Mouse (Mus musculus) forebrain, embryonic 10.5 days (tissue): ENCODE data around the gene Atp6v0a4. TPM values are rescaled to one million over a fixed set of nuclear protein-coding genes. Genes with fewer than 3 reads are reported as not detected.

Experiments
- DNase-seq: peaks from one replicate; pipeline ENCODE4 v3.0.0-alpha.2; 2017; ENCODE audit warnings: low spot score; ENCODE audit errors: extremely low spot score
- H3K27ac ChIP-seq: fragments of 300-500 bp; sonication (generic); 2 replicates; pipeline ENCODE4 v1.5.1; 2016; ENCODE audit warnings: mild to moderate bottlenecking
- H3K27me3 ChIP-seq: fragments of 300-500 bp; sonication (generic); 2 replicates; pipeline ENCODE4 v1.6.1; 2016; ENCODE audit warnings: mild to moderate bottlenecking; ENCODE audit not compliant: poor library complexity, severe bottlenecking
- H3K36me3 ChIP-seq: fragments of 300-500 bp; sonication (generic); replicated peaks from 2 replicates; pipeline ENCODE4 v1.6.1; 2016; ENCODE audit warnings: mild to moderate bottlenecking, moderate library complexity
- H3K4me1 ChIP-seq: fragments of 300-500 bp; sonication (generic); 2 replicates; pipeline ENCODE4 v1.6.1; 2016
- H3K4me3 ChIP-seq: fragments of 300-500 bp; sonication (generic); 2 replicates; pipeline ENCODE4 v1.5.1; 2016; ENCODE audit warnings: mild to moderate bottlenecking, moderate library complexity
- H3K9me3 ChIP-seq: fragments of 300-500 bp; sonication (generic); 2 replicates; pipeline ENCODE4 v1.6.1; 2016; ENCODE audit warnings: mild to moderate bottlenecking, moderate library complexity
- WGBS: fragments of 180-500 bp; shearing (Covaris S2); methylation state at CpG from one replicate; pipeline ENCODE4 v1.1.7; 2016; 5-methylcytosine and 5-hydroxymethylcytosine counted together
- polyA plus RNA-seq: library from polyadenylated mRNA; unstranded; fragments of >200 nt; fragmentation: Nextera tagmentation; extraction: Ambion mirVana; gene quantifications from 2 replicates; pipeline ENCODE4 v1.2.1, GENCODE M21; 2016

Atp6v0a4 gene
- polyA plus RNA-seq, 1 experiment from 2014 or later, result not detected

DNA sequence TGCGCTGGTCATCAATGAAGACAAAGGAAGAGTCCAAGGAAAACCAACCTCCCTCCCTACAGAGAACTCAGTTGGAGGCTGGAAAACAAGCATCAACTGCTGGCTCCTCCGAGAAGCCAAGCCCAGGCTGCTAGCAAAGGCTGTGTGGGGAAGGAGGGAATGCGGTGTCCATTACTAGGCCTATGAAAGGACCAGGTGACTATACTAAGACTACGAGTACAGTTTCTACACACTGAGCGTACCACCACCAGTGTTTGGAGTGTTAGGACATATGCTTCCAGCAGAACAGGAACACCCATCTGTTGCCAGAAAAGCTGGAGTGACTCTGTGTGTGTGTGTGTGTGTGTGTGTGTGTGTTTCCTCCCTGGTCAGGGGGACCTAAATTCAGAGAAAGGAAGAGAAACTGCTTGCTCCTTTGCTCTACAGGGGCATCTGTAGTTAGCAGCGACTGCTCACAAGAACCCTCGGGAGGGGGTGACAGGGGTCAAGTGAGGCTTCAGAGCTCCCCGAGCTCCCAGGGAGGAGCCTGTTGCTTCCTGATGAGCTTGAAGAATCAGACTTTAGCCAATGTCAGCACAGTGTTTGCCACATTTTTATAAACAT, 21.2 kb upstream of the Atp6v0a4 start:
- 63% methylated on average over 8 of the region's 8 CpGs for WGBS
- no peak overlapping the region for H3K27ac ChIP-seq

DNA sequence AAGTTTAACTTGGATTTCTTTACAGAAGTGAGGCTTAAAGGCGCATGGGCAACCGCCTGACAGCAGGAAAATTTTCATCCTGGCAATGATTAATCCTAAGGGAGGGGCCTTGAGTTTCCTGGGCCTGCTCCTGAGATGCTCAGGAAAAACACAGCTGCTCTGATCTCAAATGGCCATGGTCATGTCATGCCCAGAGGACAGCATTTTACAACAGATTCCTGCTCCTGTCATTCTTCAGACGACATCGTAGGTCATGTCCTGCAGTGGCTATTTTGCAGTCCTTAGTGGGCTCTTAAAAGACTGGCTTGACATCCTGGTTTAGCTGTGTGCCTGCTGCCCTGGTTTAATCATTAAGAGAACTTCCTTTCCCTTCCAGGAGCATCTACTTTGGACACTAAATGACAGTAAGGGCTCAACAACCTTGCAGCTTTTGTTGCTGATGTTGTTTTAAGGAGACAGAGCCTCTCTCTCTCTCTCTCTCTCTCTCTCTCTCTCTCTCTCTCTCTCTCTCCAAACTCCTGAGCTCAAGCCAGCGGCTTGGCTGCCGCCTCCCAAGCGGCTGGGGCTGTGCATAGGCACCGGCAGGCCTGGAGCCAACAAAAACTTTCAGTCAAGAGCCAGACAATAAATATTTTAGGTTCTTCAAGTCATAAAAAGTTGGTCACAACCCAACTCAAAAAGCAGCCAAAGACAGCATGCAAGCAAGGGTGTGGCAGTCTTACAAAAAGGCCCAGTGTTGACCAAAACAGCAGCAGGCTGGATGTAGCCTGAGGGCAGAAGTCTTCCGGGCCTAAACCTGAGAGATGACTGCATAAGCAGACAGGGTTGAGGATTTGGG, 20.0 kb upstream of the Atp6v0a4 start:
- Histone ChIP-seq H3K27ac (no peak overlapping the region), H3K9me3 (no peaks in the 10 kb centered on the region), H3K27me3 (no peaks in the 10 kb centered on the region), H3K36me3 (peaks cover 74% of the 10 kb centered on the region), H3K4me3 (no peak overlapping the region), H3K4me1 (peaks cover under 1% of the 10 kb centered on the region; the same call in 1 of the 2 replicates)
- DNase-seq, result no peak
- WGBS, result 78% methylated on average over 9 of the region's 9 CpGs

More for the DNA sequence above, 21.2 kb upstream of the Atp6v0a4 start:
- Histone ChIP-seq H3K4me3 (no peak overlapping the region), H3K9me3 (no peaks in the 10 kb centered on the region), H3K27me3 (no peaks in the 10 kb centered on the region), H3K4me1 (peaks cover 10% of the 10 kb centered on the region; the same call in 1 of the 2 replicates), H3K36me3 (peaks cover 71% of the 10 kb centered on the region)
- no peak for DNase-seq

DNA sequence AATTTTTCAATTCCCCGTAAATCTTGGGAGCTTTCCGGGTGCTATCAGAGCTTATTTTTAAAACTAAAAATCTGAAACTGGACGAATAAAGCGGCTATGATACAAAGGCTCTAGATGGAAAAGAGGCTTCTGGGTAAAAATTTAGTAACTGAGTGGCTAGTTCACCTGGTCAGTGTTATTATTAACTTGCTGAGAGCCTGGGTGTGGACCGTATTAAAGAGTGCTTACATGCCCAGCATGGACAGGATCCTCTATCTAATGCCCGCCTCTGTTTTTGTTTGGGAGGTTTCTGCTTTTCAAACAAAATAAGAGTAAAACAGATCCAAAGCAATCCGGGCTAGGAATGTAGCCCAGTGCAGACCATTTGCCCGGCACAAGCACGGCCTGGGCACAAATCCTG, 16.0 kb upstream of the Atp6v0a4 start:
- Histone ChIP-seq H3K27me3 (no peaks in the 10 kb centered on the region), H3K36me3 (peaks cover 67% of the 10 kb centered on the region)
- DNase-seq, result no peak

DNA sequence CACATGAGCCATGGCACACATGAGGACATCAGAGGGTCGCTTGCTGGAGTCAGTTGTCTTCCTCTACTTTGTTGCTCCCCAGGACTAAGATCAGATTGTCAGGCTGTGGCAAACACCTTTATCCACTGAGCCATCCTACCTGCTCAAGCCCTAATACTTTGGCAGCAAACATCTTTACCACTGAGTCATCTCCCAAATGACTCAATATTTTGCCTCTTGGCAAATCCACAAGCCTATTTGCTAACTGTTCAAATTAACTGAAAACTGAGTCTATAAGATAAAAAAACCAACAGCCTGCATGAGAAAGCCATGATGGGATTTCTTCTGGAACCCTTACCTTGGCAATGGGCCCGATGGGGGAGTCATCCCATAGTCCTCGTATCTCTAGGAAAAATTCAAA, 14.7 kb upstream of the Atp6v0a4 start:
- Histone ChIP-seq H3K9me3 (no peaks in the 10 kb centered on the region), H3K4me1 (no peaks in the 10 kb centered on the region), H3K36me3 (peaks cover 68% of the 10 kb centered on the region), H3K4me3 (no peak overlapping the region), H3K27ac (no peak overlapping the region), H3K27me3 (no peaks in the 10 kb centered on the region)
- WGBS, result 88% methylated on average over 3 of the region's 3 CpGs
- DNase-seq, result no peak

More for the DNA sequence above, 16.0 kb upstream of the Atp6v0a4 start:
- Histone ChIP-seq H3K9me3 (no peaks in the 10 kb centered on the region), H3K27ac (no peak overlapping the region), H3K4me3 (no peak overlapping the region), H3K4me1 (no peaks in the 10 kb centered on the region; the same call in 1 of the 2 replicates)
- 93% methylated on average over 9 of the region's 9 CpGs for WGBS

DNA sequence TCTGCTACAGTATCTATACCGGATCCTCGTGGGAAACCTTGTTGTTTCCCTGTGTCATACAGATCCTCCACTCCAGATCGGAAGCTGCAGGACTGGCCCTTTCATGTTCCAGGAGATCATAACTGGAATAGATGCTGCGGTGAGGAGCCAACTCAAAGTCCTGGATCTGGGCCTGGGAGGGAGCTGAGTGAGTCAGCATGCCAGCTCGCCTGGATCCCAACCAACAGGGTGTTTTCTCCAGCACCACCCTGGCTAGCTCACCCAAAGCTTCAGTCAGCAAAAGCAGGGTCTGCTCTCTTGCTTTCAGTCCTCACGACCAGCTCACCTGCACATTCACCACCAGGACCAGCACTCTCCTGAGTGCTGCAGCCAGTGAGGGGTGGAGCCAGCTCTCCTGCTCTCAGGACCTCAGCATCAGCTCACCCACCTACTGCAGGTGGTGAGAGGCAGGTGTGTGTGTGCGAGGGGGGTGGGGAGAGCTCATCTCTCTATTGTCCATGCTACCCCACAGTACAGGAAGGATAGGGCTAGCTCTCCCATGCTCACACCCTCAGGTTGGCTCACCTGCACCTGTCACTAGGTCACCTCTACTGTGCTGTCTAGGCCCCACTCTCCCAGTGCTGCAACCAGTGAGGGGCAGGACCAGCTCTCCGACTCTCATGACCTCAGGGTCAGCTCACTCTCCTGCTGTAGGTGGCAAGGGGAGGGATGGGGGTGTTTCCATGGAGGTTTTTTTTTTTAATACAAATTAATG, 10.6 kb upstream of the Atp6v0a4 start:
- H3K27ac ChIP-seq, result no peak overlapping the region
- H3K27me3 ChIP-seq, result no peaks in the 10 kb centered on the region
- no peak for DNase-seq
- H3K36me3 ChIP-seq, result peaks cover 67% of the 10 kb centered on the region
- H3K9me3 ChIP-seq, result no peaks in the 10 kb centered on the region
- no peaks in the 10 kb centered on the region for H3K4me1 ChIP-seq
- no peak overlapping the region for H3K4me3 ChIP-seq
- 86% methylated on average over 8 of the region's 8 CpGs for WGBS

DNA sequence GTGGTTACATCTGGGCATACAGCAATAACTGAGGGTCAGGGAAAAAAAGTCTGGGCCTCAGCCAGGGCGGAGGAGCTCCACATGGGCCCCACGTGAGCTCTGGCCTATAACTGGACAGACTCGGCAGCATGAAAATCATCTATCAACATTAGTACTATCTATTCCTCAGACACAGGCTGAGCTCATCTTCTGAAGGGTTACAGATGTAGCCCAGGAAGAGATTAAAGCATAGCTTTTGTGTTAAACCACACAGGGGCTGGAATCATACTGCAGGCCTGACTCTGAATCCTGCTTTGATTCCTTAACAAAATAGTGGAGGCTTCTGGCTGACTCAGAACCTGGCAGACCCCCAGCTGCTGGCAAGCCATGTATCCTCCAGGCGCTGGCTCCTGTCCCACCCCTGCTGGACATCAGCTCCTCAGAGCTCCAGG, 7.4 kb upstream of the Atp6v0a4 start:
- H3K4me1 ChIP-seq, result no peaks in the 10 kb centered on the region
- H3K27ac ChIP-seq, result no peak overlapping the region
- H3K36me3 ChIP-seq, result peaks cover 74% of the 10 kb centered on the region
- no peak overlapping the region for H3K4me3 ChIP-seq
- H3K9me3 ChIP-seq, result no peaks in the 10 kb centered on the region
- H3K27me3 ChIP-seq, result no peaks in the 10 kb centered on the region
- WGBS, result 95% methylated on average over 4 of the region's 4 CpGs
- DNase-seq, result no peak

DNA sequence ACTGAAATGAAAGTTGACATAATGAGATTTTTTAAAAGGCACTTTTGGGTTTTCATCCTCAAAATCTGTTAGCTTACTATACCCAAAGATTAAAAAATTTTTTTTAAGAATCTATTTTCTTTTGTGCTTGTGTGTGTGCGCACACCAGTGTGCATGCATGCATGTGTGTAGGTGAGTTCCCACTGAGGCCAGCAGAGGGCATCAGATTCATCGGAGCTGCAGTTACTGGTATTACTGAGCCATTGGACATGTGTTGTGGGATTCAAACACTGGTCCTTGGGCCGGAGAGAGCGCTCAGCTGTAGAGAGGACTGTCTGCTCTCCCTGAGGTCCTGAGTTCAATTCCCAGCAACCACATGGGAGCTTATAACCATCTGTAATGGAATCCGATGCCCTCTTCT, 5.5 kb upstream of the Atp6v0a4 start:
- peaks cover 74% of the 10 kb centered on the region for H3K36me3 ChIP-seq
- WGBS, result 97% methylated on average over 5 of the region's 5 CpGs
- DNase-seq, result no peak

DNA sequence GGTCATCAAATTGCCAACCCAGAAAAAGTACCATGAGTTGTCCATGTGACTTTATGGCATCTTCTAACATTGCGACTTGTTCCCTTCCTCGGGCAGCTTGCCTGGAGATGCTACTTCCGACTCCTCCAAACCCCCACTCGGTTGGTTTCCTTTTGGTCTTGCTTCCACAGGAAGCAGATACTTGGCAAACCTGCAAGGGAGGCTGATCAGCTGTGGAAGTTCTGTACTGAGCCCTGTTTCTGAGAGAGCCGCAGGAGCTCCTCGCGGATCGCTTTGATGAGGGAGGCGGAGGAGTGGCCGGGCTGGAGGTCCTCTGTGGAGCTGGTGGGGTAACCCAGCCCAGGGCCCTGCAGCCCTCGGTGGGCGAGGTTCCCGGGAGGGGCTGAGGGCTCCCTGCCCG, 3.7 kb upstream of the Atp6v0a4 start:
- Histone ChIP-seq H3K36me3 (peaks cover 75% of the 10 kb centered on the region), H3K9me3 (no peaks in the 10 kb centered on the region), H3K4me1 (peaks cover 6% of the 10 kb centered on the region; the same call in 1 of the 2 replicates), H3K27me3 (no peaks in the 10 kb centered on the region), H3K27ac (no peak overlapping the region), H3K4me3 (no peak overlapping the region)
- DNase-seq, result no peak
- 91% methylated on average over 14 of the region's 14 CpGs for WGBS

More for the DNA sequence above, 5.5 kb upstream of the Atp6v0a4 start:
- Histone ChIP-seq H3K4me1 (no peaks in the 10 kb centered on the region), H3K9me3 (no peaks in the 10 kb centered on the region), H3K4me3 (no peak overlapping the region), H3K27ac (no peak overlapping the region), H3K27me3 (no peaks in the 10 kb centered on the region)

DNA sequence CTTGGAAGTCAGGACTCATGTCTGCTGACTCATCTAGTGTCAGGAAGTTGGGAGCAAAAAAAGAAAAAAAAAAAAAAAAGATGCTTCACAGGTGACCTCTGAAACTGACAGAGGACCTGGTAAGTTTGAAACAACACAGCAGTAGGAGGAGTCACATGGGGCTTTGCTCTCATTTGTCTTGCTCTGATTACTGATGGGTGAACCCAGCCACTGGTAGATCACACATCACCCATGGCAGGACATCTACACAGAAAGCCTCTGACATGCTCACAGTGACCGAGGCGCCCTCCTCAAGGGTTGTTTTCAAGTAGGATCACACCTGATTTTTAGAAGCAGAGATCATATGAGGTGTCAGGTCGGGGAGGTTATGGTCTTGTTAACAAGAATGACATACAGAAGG, 1.1 kb upstream of the Atp6v0a4 start:
- H3K27ac ChIP-seq, result no peak overlapping the region
- 97% methylated on average over 3 of the region's 3 CpGs for WGBS
- H3K27me3 ChIP-seq, result no peaks in the 10 kb centered on the region
- peaks cover 59% of the 10 kb centered on the region for H3K36me3 ChIP-seq
- no peak overlapping the region for H3K4me3 ChIP-seq
- H3K9me3 ChIP-seq, result no peaks in the 10 kb centered on the region
- peaks cover 13% of the 10 kb centered on the region for H3K4me1 ChIP-seq
- no peak for DNase-seq

DNA sequence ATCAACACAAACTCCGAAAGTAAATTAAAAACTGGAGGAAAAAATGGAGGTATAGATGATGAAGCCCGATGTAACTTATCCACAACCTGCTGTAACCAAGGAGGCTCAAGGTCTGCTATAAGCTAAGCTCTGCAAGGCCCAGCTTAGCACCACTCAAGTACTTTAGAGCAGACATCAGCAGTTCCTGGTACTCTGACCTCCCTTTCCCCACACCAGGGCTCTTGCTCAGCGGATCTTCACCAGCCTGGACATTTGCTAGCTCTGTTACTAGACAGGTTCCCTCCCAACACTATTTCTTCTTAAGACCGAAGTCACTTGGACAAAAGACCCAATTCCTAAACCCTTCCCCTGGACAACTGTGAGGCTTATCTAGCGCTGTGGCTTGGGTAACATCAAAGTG, 496 bp upstream of the Atp6v0a4 start:
- Histone ChIP-seq H3K36me3 (peaks cover 53% of the 10 kb centered on the region), H3K4me1 (peaks cover 13% of the 10 kb centered on the region), H3K4me3 (no peak overlapping the region), H3K27me3 (no peaks in the 10 kb centered on the region), H3K9me3 (no peaks in the 10 kb centered on the region), H3K27ac (no peak overlapping the region)
- DNase-seq, result no peak
- 93% methylated on average over 5 of the region's 5 CpGs for WGBS

DNA sequence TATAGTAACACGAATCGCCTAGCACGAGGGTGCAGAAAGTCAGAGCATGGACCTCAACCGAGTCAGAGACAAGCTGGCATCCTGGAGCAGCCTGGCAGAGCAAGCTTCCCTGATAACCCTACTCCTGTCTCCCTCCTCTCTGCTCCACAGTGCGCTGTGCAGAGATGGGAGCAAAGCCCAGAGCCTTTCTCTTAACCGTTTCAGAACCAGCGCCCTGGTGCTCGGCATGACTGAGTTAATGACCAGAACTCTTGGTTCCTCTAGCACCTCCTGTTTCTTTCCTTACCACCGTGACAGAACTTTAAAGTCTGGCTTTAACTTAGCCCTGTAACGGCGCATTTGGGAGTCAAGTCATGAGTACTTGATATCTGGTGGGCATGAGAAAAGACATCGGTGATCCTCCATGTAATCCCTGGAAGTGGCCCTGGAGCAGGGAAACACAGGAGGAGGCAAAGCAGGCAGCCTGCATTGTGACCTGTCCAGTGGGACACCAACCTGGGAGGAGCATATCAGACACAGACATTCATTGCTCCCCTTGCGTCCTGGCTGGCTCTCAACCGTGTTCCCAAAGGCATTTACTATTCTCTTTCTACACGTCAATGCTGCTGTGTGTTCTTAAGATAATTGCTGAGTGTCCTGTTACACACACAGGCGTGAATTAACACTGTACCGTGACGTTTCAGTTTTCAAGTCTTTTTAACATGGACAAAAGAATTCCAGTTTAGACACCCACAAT, 747 bp downstream of the Atp6v0a4 start:
- peaks cover 13% of the 10 kb centered on the region for H3K4me1 ChIP-seq
- WGBS, result 82% methylated on average over 18 of the region's 18 CpGs
- peaks cover 43% of the 10 kb centered on the region for H3K36me3 ChIP-seq
- no peaks in the 10 kb centered on the region for H3K27me3 ChIP-seq
- no peaks in the 10 kb centered on the region for H3K9me3 ChIP-seq
- no peak overlapping the region for H3K4me3 ChIP-seq
- no peak overlapping the region for H3K27ac ChIP-seq
- DNase-seq, result no peak

DNA sequence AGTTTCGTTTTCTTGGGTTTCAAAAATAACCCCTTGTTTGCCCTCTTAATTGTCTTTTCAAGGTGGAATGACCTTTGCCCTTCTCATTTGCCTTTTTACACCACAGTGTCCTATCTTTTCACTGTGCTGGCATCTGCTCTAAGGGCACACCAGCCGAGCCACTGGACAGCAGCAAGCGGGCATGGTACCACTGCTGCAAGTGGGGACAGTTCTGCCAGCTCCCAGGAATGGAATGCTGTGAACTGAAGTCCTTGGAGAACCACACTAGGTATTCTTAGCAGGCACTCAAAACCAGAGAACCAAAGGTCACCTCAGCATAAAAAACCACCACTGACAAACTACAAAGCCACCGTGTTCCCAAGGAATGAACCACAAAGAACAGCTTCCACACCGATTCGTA, 1.6 kb downstream of the Atp6v0a4 start:
- H3K27me3 ChIP-seq, result no peaks in the 10 kb centered on the region
- peaks cover 35% of the 10 kb centered on the region for H3K36me3 ChIP-seq
- H3K4me1 ChIP-seq, result peaks cover 13% of the 10 kb centered on the region
- H3K27ac ChIP-seq, result no peak overlapping the region
- H3K4me3 ChIP-seq, result no peak overlapping the region
- no peaks in the 10 kb centered on the region for H3K9me3 ChIP-seq
- DNase-seq, result no peak
- 76% methylated on average over 6 of the region's 6 CpGs for WGBS
